Mouse (Mus musculus) neural tube, embryonic 12.5 days (tissue): ENCODE results near the gene Mfng. TPM values are rescaled to one million over a fixed set of nuclear protein-coding genes. Genes with fewer than 3 reads are reported as not detected.

Experiments used
- ATAC-seq: fragments of 200-750 bp; cut with Nextera tagmentation; 2 replicates; pipeline ENCODE4 v1.8.0; 2017; ENCODE audit warnings: low read depth, mild to moderate bottlenecking, moderate TSS enrichment, moderate library complexity; ENCODE audit not compliant: low FRiP score
- H3K27ac ChIP-seq: fragments of 300-500 bp; sonication (generic); 2 replicates; pipeline ENCODE4 v1.5.1; 2016
- H3K27me3 ChIP-seq: fragments of 300-500 bp; sonication (generic); replicated peaks from 2 replicates; pipeline ENCODE4 v1.6.1; 2016; ENCODE audit warnings: mild to moderate bottlenecking
- H3K36me3 ChIP-seq: fragments of 300-500 bp; sonication (generic); 2 replicates; pipeline ENCODE4 v1.6.1; 2016; ENCODE audit warnings: mild to moderate bottlenecking
- H3K4me1 ChIP-seq: fragments of 300-500 bp; sonication (generic); 2 replicates; pipeline ENCODE4 v1.6.1; 2016
- H3K4me2 ChIP-seq: fragments of 300-500 bp; sonication (generic); replicated peaks from 2 replicates; pipeline ENCODE4 v1.6.1; 2016; ENCODE audit warnings: mild to moderate bottlenecking
- H3K4me3 ChIP-seq: fragments of 300-500 bp; sonication (generic); 2 replicates; pipeline ENCODE4 v1.5.1; 2016
- H3K9ac ChIP-seq: fragments of 300-500 bp; sonication (generic); 2 replicates; pipeline ENCODE4 v1.6.1; 2016; ENCODE audit warnings: mild to moderate bottlenecking
- H3K9me3 ChIP-seq: fragments of 300-500 bp; sonication (generic); 2 replicates; pipeline ENCODE4 v1.6.1; 2016; ENCODE audit warnings: mild to moderate bottlenecking
- WGBS: fragments of 180-500 bp; shearing (Covaris S2); methylation state at CpG from one replicate; pipeline ENCODE4 v1.1.7; 2016; 5-methylcytosine and 5-hydroxymethylcytosine counted together
- polyA plus RNA-seq: library from polyadenylated mRNA; unstranded; fragments of >200 nt; fragmentation: Nextera tagmentation; extraction: Ambion mirVana; gene quantifications from 2 replicates; pipeline ENCODE4 v1.2.1, GENCODE M21; 2016

Gene Mfng
- polyA plus RNA-seq, 1 experiment from 2014 or later = 72.9 TPM

DNA sequence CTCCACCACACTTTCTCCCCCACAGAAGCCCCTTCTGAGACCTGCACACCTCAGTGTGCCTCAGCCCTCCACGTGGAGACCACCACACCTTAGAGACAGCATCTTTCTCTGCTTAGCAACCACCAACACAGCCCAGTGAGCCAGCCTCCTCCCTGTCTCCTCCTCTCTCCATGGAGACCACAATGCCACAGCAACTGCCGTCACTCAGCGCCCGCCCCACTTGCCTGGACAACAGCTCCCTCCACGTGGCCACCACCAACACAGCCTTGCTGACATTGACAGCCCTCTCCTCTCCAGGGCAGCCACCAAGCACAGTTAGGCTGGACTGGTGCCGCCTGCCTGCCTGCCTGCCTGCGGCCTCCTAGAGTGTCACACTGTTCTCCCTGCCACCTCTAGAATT lies 63.5 kb downstream of the Mfng start:
- Histone ChIP-seq H3K9ac (no peak overlapping the region), H3K27ac (no peak overlapping the region), H3K9me3 (no peaks in the 10 kb centered on the region), H3K4me3 (no peak overlapping the region), H3K27me3 (peaks cover 49% of the 10 kb centered on the region), H3K36me3 (no peaks in the 10 kb centered on the region), H3K4me1 (peaks cover 25% of the 10 kb centered on the region), H3K4me2 (no peak overlapping the region)
- 25% methylated on average over 7 of the region's 7 CpGs for WGBS
- peak; percentile 23; the same call in 1 of the 2 replicates for ATAC-seq

DNA sequence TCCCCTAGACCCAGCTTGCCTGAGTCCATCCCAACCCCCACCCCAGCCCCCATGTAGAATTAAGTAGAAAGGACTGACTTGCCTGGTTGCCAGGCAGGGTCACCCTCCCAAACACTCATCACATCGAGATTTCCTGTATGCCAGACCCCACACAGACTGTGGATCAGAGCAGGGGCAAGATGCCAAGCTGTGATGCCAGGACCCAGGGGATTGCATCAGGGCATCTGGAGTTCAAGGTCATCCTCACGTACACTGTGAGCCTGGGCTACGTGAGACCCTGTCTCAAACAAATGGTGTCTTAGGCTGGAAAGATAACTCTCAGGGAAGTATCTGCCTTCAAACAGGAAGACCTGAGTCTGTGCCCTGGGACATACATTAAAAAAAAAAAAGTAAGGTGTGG lies 66.6 kb downstream of the Mfng start:
- WGBS = 62% methylated on average over 3 of the region's 3 CpGs
- Histone ChIP-seq H3K36me3 (no peaks in the 10 kb centered on the region), H3K27me3 (peaks cover 17% of the 10 kb centered on the region), H3K9ac (no peak overlapping the region), H3K9me3 (no peaks in the 10 kb centered on the region), H3K4me2 (no peak overlapping the region), H3K27ac (no peak overlapping the region), H3K4me1 (peaks cover 17% of the 10 kb centered on the region), H3K4me3 (no peak overlapping the region)
- ATAC-seq = no peak

Other genes starting within 250 kb of the Mfng start
- 7.1 and 8.7 TPM in 2 replicates for gene C1qtnf6, start 242.1 kb downstream of the Mfng start, polyA plus RNA-seq
- gene Sstr3, start 228.8 kb downstream of the Mfng start, polyA plus RNA-seq = 0.18 and 0.24 TPM in 2 replicates
- gene Rac2, start 200.7 kb downstream of the Mfng start, polyA plus RNA-seq = 7.7 and 9.0 TPM in 2 replicates
- gene Cyth4, start 176.4 kb downstream of the Mfng start, polyA plus RNA-seq = 6.4 and 6.6 TPM in 2 replicates
- gene Elfn2, start 54.7 kb downstream of the Mfng start, polyA plus RNA-seq = 1.9 and 2.0 TPM in 2 replicates
- gene Card10, start 29.6 kb upstream of the Mfng start, polyA plus RNA-seq = 2.8 and 3.4 TPM in 2 replicates
- gene Cdc42ep1, start 69.1 kb upstream of the Mfng start, polyA plus RNA-seq = 14.9 and 17.6 TPM in 2 replicates
- gene Lgals2, start 82.1 kb upstream of the Mfng start, polyA plus RNA-seq = not detected in 2 replicates
- 55.6 and 57.5 TPM in 2 replicates for gene Gga1, start 103.7 kb upstream of the Mfng start, polyA plus RNA-seq
- gene Gm49510, start 126.2 kb upstream of the Mfng start, polyA plus RNA-seq = 0.28 and 0.32 TPM in 2 replicates
- 9.6 and 10.0 TPM in 2 replicates for gene Sh3bp1, start 126.3 kb upstream of the Mfng start, polyA plus RNA-seq
- 44.6 and 47.1 TPM in 2 replicates for gene Pdxp, start 140.4 kb upstream of the Mfng start, polyA plus RNA-seq
- gene Lgals1, start 153.2 kb upstream of the Mfng start, polyA plus RNA-seq = 327 and 328 TPM in 2 replicates
- 58.4 and 62.4 TPM in 2 replicates for gene Nol12, start 161.5 kb upstream of the Mfng start, polyA plus RNA-seq
- gene Triobp, start 174.2 kb upstream of the Mfng start, polyA plus RNA-seq = 35.2 and 42.0 TPM in 2 replicates